Mouse (Mus musculus) 416B (cell line): ENCODE data around the gene Cdk12.
"Not testable (repeated sequence)": the region's sequence is repeated elsewhere in the genome, so short reads cannot be mapped to it uniquely, and the experiment has no call there.

Source experiments
- DNase-seq: peaks from one replicate; pipeline ENCODE4 v3.0.0; 2011; ENCODE audit warnings: low read depth

Cdk12 gene

DNA sequence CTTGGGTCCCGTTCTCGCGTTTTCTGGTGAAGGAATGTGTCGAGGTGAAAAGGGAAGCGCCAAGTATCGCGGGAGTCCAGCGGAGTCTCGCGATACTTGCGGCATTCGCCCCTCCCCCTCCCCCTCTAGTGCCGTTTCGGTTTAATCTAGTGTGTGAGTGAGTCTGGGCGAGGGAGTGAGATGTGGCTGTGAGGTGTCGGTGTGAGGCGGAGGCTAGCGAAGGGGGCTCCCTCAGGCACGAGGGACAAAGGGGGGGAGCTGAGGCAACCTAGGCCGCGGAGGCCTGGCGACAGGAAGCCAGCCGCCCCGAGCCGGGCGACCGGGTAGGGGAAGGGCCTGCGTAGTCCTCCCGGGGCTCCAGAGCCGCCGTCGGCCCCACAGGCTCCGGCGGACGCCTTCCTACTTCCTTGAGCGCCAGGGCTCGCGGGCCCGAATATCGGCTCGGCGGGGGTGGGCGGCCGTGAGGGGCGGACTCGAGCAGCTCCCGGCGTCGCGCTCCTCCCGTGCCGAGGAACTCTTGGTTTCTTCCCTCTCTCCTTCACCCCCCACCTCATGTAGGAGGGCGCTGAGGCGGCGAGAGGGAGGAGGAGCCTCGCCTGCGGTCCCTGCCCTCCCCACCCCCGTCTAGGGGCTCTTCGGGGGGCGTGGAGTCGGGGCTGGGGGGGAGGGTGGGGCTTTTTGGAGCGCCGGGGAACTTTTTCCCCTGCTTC lies at the start of gene Cdk12:
Gene Cdk12 (plus strand): TSS at position 419 of the 710 bp plus-strand sequence.
- DNase-seq = peak; percentile 99

DNA sequence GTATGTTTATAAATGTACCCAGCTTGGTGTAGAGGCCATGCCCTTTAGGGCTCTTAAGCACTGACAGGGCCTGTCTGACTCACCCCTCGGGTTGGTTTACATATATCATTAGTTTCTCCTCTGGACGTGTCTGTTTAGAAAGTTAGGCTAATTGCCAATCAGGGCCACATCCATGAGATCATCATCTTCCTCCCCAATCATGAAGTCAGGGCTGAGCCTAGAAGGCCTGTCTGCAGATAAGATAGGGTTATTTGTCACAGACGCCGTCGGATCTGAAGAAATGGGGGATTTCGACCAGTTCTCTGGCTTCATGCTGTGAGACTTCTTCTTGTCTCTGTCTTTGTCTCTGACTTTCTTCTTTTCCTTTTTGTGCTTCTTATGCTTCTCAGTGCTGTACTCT lies 47.8 kb upstream of the Cdk12 start:
- DNase-seq = peak; percentile 23

DNA sequence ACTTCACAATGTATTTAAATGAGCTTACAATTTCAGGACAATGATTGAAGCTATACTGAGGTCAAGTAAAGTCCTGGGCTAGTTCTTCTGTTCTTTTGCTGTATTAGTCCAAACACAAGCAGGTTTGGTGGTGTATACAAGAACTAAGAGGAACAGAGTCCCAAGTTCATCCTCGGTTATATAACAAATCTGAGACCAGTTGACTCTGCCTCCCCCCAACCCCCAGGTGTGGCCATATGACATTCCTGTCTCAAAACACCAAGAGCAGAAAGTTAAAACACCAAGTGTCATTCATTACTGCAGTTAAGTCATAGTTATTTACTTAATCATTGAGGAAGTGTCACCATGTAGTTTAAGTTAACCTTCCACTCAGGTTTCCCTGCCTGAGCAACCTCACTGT lies 34.5 kb upstream of the Cdk12 start:
- no peak for DNase-seq

DNA sequence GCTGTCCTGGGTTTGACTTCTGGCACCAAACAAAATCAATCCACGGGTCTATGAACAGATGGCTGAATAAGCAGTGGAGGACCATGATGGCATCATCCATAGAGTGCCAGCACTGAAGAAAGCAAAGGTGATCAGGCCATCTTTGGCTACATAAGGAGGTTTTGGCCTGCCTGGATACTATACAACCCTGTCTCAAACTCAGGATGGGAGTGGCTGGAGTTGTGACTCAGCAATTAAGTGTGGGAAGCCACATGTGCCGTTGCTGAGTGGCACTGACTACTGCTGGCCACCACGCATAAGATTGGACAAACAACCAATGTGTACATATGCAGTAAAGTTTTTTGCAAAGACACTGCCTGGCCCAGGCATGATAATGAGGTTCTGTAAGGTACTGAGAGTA lies 20.7 kb upstream of the Cdk12 start:
- DNase-seq = peak; percentile 58

DNA sequence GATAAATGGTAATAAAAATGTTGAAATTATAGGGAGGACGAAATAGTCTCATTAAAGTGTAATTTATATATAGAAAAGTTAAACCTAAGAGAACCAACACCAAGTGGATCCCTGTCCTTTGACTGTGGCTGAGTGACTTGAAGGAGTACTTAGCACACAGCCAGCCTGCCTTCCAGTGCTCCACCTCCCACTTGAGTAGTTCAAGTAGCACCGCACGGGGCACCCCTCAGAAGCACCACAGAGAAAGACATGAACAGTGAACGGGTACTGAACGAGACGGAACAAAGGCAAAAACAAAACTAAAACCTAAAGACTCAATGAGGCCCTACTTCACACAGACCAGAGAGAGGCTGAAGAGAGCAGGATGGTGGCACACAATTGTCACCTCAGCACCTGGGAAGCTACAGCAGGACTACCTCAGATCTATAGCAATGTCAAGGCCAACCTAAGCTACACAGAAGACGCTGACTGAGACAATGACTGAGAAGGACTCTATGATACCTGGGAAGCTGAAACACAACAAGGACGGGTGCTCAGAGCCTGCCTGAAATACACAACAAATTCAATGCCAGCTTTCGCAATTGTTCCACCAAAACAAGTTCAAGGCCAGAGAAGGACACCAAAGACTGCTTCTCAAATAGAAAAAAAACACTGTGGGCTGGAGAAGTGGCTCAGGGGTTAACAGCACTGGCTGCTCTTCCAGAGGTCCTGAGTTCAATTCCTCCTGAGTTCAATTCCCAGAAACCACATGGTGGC lies 15.0 kb upstream of the Cdk12 start:
- no peak for DNase-seq

DNA sequence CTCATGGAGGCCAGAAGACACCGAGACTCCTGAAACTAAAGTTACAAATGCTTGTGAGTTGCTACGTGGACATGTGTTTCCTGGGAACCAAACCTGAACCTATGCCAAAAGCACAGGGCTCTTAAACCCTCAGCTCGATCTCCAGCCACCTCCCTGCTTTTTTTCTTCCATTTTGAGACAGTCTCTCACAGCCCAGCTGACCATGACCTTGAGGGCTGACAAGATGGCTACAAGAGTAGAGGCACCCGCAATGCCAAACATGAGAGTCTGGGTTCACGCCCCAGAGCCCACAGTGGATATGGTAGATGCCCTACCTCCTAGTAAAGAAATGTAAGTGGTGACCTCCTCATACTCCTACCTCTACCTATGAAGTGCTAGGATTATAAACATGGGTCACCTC lies 12.0 kb upstream of the Cdk12 start:
- DNase-seq = no peak

DNA sequence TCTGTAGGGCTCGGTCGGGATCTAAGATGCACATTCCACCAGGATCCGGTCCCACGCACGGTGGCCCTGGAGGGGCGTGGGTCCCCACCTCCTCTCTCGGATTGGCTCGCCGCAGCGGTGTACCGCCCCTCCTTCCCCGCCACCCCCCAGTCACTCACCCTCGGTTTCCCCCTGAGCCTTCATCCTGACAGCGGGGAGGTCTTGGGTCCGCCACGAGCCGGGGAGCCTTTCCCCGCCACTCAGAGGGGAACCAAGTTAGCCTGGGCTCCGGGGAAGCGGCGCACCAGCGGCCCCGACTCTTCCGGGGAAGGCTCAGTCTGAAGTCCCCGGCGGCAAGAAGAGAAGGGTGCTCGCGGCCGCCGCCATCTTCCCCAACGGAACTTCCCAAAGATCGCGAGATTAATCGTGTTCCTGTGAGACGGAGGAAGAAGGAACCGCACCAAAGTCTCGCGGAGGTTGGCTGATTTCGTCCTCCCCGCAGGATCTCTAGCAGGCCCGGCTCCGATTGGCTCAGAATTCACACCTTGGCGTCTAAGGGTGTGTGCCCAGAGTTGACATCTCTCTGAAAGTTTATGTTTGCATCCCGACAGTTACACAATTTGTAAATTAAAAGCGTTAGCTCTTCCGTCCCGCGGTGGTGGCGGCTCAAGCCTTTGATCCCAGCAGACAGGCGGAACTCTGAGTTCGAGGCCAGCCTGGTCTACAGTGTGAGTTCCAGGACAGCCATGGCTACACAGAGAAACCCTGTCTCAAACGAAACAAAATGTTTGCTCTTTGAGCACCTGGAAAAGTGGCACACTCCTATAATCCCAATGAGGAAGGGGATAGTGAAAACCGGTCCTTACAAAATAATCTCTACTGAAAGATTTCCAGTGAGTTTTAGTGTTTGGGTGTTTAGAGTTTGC lies 9.7 kb upstream of the Cdk12 start, which contains the start of gene Med1:
Gene Med1 (minus strand): TSS at position 393 of the 905 bp plus-strand sequence.
- DNase-seq = peak; percentile 98

DNA sequence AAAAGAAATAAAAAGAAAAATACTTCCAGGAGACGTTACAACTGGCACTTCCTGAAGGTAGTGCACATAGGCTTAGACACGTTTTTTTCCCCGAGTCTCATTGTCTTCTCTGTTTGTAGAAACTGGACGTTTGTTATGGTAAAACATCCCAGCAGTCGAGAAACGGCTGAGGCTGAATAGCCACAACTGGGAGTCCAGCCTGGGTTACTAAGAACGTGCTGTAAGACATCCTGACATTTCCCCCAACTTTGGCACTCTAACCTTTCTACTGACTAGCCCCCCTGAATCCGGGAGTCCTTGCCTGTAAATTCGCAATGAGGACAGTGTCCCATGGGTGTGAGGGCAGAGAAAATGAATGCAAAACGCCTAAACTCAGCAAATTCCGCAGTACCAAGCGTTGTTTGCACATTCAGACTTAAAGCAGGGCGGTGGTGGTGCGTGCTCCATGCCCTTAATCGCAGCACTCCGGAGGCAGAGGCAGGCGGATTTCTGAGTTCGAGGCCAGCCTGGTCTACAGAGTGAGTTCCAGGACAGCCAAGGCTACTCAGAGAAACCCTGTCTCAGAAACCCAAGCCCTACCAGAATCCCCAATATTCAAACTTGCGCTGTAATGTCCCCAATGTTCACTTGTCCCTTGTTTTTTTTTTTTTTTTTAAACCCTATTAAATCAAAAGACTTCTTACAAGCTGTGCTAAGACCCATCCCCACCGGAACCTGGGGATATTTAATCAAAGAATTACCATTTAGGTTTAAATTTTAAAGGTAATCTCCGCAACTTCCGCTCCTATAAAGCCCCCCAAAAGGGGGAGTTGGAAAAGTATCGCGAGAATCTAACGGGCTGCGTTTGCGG lies 843 bp upstream of the Cdk12 start:
- peak; percentile 70 for DNase-seq

DNA sequence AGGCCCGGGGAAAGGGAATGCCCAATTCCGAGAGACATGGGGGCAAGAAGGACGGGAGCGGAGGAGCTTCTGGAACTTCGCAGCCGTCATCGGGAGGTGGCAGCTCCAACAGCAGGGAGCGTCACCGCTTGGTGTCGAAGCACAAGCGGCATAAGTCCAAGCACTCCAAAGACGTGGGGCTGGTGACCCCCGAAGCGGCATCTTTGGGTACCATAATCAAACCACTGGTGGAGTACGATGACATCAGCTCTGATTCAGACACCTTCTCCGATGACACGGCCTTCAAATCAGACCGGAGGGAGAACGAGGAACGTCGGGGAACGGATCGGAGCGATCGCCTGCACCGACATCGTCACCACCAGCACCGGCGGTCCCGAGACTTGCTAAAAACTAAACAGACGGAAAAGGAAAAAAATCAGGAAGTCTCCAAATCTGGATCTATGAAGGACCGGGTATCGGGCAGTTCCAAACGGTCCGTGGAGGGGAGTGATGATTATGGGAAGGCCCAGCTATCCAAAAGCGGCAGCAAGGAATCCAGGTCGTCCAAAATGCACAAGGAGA lies 572 bp downstream of the Cdk12 start:
- DNase-seq = no peak

DNA sequence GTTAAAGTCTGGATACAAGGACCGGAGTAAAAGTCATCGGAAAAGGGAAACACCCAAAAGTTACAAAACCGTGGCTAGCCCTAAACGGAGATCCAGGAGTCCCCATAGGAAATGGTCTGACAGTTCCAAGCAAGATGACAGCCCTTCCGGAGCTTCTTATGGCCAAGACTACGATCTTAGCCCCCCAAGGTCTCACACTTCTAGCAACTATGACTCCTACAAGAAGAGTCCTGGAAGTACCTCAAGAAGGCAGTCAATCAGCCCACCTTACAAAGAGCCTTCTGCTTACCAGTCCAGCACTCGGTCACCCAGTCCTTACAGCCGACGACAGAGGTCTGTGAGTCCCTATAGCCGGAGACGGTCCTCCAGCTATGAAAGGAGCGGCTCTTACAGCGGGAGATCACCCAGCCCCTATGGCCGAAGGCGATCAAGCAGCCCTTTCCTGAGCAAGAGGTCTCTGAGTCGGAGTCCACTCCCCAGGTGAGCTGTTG lies 1.1 kb downstream of the Cdk12 start:
- peak; percentile 46 for DNase-seq

DNA sequence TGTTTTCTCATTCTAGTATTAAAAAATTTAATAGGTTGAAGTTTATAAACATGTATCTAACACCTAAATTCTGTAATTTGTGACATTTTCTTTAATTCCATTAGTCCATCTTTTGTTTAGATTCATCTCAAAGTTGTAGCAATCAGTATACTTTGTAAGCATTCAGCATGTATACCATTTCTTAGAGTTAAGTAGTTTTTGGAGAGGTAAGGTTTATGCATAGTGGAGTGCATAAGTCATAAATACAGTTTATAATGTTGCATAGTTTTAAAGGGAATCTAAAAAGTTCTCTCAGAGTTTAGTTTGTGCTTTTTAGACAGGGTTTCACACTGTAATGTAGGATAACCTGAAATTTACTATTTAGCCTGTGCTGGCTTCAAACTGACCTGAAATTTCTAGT lies 2.6 kb downstream of the Cdk12 start:
- DNase-seq = no peak

DNA sequence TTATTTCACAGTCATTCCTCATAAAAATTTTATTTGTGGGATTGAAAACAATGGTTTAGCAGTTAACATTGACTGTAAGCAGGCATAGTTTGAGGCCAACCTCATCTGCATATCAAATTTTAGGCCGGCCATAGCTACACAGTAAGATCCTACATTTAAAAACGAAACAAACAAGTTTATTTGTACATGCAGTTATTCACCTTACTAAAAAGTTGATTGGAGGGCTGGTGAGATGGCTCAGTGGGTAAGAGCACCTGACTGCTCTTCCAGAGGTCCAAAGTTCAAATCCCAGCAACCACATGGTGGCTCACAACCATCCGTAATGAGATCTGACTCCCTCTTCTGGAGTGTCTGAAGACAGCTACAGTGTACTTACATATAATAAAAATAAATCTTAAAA lies 3.4 kb downstream of the Cdk12 start:
- not testable (repeated sequence) for DNase-seq

DNA sequence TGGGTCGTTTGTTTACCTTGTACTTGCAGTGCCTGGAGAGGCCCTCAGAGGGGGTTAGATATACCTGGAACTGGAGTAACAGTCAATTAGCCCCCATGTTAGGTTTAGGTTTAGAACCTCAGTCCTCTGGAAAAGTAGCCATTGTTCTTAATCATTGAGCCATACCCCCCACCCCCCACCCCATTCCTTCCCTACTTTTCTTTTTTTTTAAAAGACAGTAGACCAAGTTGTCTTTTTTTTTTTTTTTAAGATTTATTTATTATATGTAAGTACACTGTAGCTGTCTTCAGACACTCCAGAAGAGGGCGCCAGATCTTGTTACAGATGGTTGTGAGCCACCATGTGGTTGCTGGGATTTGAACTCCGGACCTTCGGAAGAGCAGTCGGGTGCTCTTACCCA lies 6.8 kb downstream of the Cdk12 start:
- not testable (repeated sequence) for DNase-seq

DNA sequence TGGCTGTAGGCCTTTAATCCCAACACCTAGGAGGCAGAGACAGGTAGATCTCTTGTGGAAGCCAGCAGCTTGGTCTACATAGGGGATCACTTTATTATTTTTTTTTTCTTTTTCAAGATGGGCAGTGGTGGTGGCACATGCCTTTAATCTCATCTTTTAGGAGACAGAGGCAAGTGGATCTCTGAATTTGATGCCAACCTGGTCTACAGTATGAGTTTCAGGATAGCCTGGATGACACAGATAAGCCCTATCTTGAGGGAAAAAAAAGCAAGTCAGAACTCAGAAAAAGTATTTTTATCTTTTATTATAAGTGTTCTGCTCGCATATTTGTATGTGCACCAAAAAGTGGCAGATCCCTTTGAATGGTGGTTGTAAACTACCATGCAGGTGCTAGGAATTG lies 10.5 kb downstream of the Cdk12 start:
- DNase-seq = no peak

DNA sequence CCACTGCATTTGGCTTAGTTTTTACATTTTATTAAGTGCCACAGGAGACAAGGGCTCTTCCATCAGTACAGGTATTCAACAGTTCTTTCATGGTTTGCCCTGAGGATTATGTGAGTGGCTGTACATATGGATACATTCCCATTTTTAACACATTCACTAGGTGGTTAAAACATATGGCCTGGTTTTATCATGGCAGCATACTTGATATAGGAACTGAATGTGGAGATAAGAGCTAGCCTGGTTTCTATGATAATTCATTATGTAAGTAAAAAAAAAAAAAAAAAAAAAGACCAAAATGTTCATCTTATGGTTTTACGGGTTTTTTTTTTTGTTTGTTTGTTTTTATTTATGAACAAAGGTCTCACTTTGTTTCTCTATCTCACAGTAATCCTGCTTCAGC lies 23.5 kb downstream of the Cdk12 start:
- DNase-seq = no peak

DNA sequence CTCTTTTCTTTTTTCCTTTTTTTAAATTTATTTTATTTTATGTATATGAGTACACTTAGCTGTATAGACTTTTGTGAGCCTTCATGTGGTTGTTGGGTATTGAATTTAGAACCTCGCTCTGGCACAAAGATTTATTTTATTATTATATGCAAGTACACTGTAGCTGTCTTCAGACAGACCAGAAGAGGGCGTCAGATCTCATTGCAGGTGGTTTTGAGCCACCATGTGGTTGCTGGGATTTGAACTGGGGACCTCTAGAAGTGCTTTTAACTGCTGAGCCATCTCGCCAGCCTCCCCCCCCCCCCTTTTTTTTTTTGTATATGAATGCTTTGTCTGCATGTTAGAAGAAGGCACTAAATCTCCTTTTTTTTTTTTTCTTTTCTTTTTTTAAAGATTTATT lies 35.6 kb downstream of the Cdk12 start:
- peak; percentile 34 for DNase-seq

DNA sequence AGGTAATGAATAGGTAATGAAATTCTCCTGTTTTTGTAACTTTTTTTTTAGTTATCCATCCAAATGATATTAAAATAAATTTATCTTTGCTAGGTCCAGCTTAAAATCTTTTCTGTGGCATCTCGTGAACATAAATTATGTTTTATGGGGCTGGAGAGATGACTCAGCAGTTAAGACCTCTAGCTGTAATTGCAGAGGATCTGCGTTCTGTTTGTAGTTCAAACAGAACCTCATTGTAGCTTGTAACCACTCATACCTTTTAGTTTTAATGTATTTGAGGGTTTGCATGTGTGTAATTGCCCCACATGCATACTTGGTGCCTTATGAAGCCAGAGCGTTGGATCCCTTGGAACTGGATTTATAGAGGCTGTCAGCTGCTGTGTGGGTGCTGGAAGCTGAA lies 36.1 kb downstream of the Cdk12 start:
- no peak for DNase-seq

DNA sequence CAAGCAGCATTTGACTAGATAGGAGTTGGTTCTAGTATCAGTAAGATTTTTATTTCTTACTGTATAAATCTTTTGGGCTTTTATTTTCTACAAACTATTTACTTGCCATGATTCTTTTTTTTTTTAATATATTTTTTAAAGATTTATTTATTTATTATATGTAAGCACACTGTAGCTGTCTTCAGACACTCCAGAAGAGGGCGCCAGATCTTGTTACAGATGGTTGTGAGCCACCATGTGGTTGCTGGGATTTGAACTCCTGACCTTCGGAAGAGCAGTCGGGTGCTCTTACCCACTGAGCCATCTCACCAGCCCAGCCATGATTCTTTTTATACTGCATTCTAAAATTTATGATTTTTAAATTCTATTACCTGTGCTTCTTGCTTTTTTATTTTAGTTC lies 40.1 kb downstream of the Cdk12 start:
- not testable (repeated sequence) for DNase-seq

DNA sequence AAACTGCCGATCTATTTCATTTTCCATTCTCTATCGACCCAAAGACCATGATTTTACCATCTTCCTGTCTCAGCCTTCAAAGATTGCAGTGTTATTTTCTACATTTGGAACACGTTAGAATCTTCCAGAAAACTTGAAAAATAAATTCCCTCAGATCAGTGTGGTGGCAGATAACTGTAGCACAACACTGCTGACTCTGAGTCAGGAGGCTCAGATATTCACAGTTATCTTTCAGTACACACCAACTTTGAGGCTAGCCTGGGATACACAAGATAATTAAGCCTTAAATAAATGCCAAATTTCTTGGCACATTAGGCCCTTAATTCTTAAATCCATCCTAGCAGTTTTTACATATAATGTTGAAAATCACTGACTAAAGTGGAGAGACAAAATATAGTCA lies 41.6 kb downstream of the Cdk12 start:
- DNase-seq = no peak

DNA sequence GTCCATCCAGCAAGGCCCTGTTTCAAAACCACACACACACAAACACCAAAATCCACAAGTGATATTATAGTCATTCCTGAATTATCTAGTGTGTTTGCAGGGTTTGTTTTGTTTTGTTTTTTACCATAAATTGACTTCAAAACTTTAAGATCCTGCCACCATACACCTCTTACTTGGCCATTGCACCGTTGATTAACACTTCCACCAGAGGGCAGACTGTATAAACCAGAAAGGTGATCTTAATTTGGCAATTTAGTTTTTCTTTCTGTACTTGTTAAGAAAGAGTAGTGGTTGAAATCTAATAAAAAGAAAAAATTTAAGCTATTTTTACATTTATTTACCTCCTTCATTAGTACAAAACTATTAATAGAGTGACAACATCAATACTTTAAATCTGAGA lies 44.5 kb downstream of the Cdk12 start:
- peak; percentile 52 for DNase-seq

DNA sequence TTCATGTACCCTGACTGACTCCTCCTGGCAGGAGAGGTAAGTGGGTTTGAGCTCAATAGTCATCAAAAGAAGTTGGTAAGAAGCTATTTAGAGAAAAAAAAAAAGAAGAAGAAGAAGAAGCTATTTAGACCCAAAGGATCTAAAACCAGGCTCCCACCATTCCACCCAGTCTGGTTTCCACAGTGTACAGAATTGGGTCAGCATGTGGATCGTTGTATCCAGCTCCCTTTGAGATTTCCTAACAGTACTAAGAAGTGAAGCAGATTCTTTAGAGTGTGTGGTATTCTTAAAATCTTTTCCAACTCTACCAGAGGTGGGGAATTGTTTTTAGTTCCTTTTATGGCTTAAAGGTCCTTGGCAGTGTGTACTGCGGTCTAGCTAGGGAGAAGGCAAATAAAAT lies 50.9 kb downstream of the Cdk12 start:
- no peak for DNase-seq
